Mouse (Mus musculus) ES-Bruce4 (cell line): ENCODE results near the gene Dtnb.

ENCODE experiments used
- CTCF ChIP-seq: IDR thresholded peaks from one replicate; pipeline ENCODE4 v1.8.1; 2011; ENCODE audit warnings: low read depth, low read length
- POLR2A ChIP-seq: IDR thresholded peaks from one replicate; pipeline ENCODE4 v1.8.1; 2011; ENCODE audit warnings: low read length; ENCODE audit not compliant: insufficient read depth

DNA sequence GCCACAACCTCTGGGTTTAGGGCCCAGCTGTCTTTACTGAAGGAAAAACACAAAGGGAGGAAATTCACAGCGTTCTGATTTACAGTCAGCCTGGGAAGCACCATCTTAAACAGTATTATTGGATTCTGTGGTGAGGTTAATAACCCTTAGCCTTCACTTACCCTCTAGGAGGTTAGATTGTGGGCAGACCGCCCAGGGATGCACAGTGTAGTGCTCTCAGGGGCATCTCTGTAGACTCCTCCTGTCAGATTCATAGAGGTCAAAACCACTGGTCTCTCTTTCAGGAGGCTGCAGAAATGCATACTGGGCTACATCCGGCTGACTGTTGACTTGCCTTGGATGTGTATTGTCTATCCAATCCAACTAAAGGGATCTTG, 168.5 kb downstream of the Dtnb start:
- TF ChIP-seq POLR2A (no peak), CTCF (no peak)
